Mouse (Mus musculus) gastrocnemius, adult 8-10 months (tissue): ENCODE results near the gene Tmem138. TPM values are rescaled to one million over a fixed set of nuclear protein-coding genes. Genes with fewer than 3 reads are reported as not detected.
"Not testable (repeated sequence)": the region's sequence is repeated elsewhere in the genome, so short reads cannot be mapped to it uniquely, and the experiment has no call there.

Experiments used
- DNase-seq, 2 experiments: peaks; one replicate each; pipeline ENCODE4 v3.0.0; 2022; ENCODE audit warnings: low spot score in 2 of 2
- total RNA-seq, 4 experiments: library from RNA; stranded (reverse); gene quantifications; 2 replicates each; pipeline ENCODE4 v1.2.4; 2022

The Tmem138 gene
- total RNA-seq, 4 experiments from 2014 or later = 0.80 to 1.7 (median 1.1) TPM

- DNase-seq = no peak
Observed at GRCm38 (mm10) chr19:10580102-10580501, 2.9 kb upstream of the Tmem138 start.

GRCm38 (mm10) chr19:10569627-10570026, 7.5 kb downstream of the Tmem138 start:
- no peak for DNase-seq

DNA sequence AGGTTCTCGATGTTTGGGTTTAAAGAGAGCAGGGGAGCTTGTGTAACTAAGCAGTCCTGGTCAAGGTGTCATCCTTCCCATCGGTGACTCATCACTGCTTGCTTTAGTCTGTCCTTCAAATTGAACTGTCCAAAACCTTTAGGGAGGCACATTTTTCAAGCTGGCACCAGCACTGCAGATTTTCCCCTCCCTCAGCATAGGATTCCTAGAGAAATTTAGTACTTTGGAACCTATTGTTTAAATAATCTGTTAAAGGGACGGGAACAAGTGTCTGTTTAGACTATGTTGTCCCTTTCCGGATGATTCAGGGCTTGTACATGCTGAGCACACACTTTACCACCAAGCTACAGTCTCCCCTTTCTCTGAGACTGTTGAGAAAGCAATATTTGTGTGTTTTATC, 11.9 kb downstream of the Tmem138 start:
- DNase-seq = no peak

DNA sequence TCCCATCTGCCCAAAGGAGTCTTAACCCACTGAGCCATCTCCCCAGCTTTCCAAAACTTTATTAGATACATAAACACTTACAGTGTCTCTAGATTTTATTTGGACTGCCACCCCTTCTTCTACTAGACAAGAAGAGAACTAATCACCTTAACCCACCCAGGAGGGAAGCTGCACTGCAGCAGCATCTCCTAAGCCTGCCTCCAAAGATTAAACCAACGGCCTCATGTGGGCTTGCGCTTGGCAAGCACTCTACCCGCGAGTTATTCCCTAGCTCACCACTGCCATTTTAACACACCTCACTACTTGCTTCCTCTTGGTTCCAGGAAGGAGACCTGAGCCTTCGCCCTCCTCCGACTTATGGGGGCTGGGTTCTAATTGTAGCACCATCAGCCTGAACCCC, 12.9 kb downstream of the Tmem138 start:
- no peak for DNase-seq

- DNase-seq = no peak
Observed at GRCm38 (mm10) chr19:10562351-10562750, 14.8 kb downstream of the Tmem138 start.

GRCm38 (mm10) chr19:10561558-10562314, 15.4 kb downstream of the Tmem138 start:
- DNase-seq = no peak

GRCm38 (mm10) chr19:10560108-10560507, 17.1 kb downstream of the Tmem138 start:
- no peak for DNase-seq

DNA sequence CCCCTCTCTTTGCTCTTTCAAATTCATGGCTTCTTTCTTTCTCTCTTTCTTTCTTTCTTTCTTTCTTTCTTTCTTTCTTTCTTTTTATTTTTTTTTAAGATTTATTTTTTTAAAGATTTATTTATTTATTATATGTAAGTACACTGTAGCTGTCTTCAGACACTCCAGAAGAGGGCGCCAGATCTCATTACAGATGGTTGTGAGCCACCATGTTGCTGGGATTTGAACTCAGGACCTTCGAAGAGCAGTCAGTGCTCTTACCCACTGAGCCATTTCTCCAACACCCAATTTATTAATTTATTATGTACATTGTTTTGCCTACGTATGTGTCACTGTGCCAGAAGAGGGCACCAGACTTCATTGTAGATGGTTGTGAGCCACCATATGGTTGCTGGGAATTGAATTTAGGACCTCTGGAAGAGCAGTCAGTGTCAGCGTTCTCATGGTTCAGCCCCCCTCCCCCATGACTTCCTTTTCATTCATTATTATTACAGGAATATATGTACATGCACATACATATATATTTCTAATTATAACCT, 19.3 kb downstream of the Tmem138 start:
- not testable (repeated sequence) for DNase-seq

DNA sequence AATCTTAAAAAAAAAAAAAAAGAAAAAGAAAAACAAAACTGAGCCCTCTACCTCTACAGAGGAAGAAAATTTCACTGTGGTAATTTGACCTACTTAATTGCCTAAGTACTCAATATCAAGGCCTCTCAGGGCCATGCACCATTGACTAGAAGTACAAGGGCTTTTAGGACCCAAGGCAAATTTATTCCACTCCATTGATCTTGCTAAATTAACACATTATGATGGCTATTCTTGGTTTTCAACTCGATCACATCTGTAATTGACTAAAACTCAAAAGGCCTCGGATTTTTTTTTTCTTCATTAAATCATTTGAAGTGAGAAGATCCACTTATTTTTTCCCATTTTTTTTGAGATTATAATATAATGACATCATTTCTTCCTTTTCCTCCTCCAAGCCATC, 19.7 kb downstream of the Tmem138 start:
- no peak for DNase-seq

GRCm38 (mm10) chr19:10557001-10557400, 20.2 kb downstream of the Tmem138 start:
- no peak for DNase-seq

- DNase-seq = peak; percentile 64 to 81
Observed at GRCm38 (mm10) chr19:10555624-10556510, 21.3 kb downstream of the Tmem138 start, which contains the start of gene Tmem216. TSS of gene Tmem216 (minus strand) at chr19:10556238.

GRCm38 (mm10) chr19:10539454-10539853, 37.7 kb downstream of the Tmem138 start:
- no peak for DNase-seq

DNA sequence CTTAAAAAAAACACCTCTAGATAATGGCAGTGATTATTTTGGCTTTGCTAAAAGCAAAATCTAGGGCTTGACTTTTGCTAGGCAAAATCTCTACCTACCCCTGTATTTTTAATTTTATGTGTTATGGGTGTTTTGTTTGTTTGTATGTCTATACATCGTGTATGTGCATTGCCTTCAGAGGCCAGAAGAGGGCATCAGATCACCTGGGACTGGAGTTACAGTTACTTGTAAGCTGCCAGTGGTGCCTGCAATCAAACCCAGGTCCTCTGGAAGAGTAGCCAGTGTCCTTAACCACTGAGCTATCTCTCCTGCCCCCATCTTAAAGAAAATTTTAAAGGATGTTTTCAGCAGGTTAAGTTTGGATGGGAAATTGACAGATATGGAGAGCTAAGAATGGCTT, 47.1 kb downstream of the Tmem138 start:
- no peak for DNase-seq

- no peak for DNase-seq
Observed at GRCm38 (mm10) chr19:10525910-10526309, 51.3 kb downstream of the Tmem138 start, which contains the start of gene Sdhaf2. TSS of gene Sdhaf2 (minus strand) at chr19:10526142.

- peak; percentile 83 to 90 for DNase-seq
Observed at GRCm38 (mm10) chr19:10525106-10525901, 51.9 kb downstream of the Tmem138 start, which contains the start of gene Cpsf7. TSS of gene Cpsf7 (plus strand) at chr19:10525266.

DNA sequence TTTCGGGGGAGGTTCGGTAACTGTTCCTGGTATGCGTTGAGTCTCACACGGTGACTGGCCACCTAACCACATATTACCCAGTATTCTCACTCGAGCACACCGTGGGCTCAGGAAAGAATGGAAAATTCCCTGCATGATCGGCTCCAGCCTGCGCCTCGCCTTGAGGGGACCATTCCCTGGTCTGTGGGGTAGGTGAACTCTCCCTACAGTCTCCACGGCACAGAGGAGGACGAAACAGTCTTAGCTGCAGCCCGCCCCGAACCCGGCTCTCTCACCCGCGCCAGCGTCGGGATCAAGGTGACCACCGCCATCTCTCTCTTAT, 52.4 kb downstream of the Tmem138 start:
- no peak for DNase-seq

DNA sequence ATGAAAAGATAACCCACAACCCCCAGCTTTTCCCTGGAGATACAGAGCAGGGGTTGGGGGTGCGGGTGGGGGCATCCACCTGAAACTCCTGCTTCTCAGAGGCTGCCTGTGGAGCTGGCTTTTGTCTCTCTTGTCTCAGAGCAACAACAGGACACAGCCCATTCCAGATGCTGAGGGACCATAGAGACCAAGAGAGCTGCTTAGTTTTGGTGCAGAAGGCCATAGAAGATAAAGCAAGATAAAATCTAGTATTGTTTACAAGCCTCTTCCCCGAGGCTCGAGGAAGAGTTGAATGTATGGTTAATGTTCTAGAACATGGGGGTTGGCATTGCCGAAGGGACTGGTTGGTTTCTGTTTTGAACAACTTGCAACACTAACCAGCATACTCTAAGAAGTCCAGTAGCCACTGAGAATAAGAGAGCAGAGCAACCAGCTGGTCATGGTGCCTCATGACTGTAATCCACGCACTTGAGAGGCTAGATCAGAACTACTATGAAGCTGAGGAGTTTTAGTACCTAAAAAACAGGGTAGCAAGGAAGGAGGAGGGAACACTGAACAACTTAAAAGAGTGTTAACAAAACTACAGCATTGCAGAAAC, 53.6 kb downstream of the Tmem138 start:
- no peak for DNase-seq

- DNase-seq = no peak
Observed at GRCm38 (mm10) chr19:10521926-10522325, 55.2 kb downstream of the Tmem138 start.
